Mouse (Mus musculus): ENCODE measurements around the gene Limch1.

The Limch1 gene

GRCm38 (mm10) chr5:67025581-67025980 lies 280.0 kb downstream of the Limch1 start:
- no peak for DNase-seq (ENCODE audit: low spot score in 2 of 2)

GRCm38 (mm10) chr5:67028786-67029185 lies 283.2 kb downstream of the Limch1 start:
- DNase-seq (ENCODE audit: low spot score in 2 of 2), result no peak

DNA sequence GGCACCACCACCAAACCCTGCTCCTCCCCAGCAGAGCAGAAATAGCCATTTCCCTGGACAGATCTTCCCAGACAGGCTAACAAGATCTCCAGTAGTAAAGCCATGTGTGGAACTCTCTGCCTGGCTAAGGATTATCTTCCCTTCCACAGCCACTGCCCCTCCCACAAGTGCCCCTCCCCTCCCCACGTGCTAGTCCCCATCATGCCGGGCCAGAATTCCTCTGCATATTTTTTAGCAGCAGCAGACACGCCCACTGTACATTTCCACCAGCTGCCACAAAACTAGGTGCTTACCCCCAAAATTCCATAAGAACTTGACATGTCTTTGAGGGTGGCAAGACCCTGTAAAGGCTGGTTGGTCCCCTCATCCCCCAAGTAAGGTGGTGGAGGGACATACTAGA lies 284.3 kb downstream of the Limch1 start:
- no peak for DNase-seq (ENCODE audit: low spot score in 2 of 2)

GRCm38 (mm10) chr5:67032601-67033000 lies 287.0 kb downstream of the Limch1 start:
- DNase-seq (ENCODE audit: low spot score in 2 of 2), result no peak

GRCm38 (mm10) chr5:67043932-67044331 lies 298.3 kb downstream of the Limch1 start:
- DNase-seq (ENCODE audit: low spot score in 2 of 2), result no peak

DNA sequence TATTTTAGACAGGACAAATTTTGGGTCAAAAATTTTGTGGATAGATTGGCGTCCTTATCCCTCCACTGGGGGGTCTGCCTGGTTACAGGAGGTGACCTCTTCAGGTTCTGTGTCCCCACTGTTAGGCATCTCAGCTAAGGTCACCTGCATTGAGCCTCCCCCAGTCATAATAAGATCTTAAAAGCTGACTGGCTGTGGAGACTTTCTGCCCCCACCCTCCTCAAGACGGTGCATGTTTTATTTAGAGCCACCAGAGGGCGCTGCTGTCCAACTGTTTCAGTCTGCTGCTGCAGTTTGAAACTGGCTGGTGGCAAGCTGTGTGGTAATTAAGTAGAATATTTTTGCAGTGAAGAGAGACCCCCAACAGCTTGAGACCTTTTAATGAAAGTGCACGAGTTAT lies 302.4 kb downstream of the Limch1 start:
- DNase-seq (ENCODE audit: low spot score in 2 of 2), result peak; percentile 40 to 44

DNA sequence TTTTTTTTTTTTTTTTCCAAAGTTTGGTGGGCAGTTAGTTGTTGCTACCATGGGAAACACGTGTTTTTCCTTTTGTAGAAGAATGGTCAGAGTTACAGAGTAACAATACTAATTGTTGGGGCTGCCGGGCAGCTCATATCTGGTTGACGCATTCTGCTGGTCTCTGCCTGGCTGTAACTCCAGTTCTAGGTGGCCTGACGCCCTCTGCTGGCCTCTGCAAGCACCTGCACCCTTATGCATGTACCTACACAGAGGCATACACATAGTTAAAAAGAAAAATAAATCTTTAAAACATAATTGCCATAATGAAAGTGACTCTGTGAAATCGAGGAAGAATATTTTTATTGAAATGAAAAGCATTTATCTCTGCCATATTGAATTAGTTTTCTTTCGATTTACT lies 312.2 kb downstream of the Limch1 start:
- DNase-seq (ENCODE audit: low spot score in 2 of 2), result no peak

DNA sequence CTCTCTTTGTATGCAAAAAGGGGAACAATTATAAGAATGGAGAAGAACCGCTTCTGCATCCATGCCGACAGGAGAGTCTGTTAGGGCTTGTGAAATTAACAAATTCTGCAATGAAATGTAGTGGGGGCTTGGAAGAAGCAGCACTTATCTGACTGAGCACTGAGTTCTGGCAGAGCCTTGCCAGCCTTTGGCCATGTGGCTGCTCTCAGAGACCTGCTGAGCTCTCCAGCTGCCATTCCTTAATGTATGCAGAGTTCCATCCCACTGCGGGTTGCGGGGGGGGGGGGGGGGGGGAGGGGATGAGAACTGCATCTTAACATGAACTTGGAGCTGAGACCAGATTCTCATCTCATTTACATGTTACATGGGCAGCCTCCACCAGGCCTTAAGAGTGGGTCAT lies 314.9 kb downstream of the Limch1 start:
- DNase-seq (ENCODE audit: low spot score in 2 of 2), result no peak

DNA sequence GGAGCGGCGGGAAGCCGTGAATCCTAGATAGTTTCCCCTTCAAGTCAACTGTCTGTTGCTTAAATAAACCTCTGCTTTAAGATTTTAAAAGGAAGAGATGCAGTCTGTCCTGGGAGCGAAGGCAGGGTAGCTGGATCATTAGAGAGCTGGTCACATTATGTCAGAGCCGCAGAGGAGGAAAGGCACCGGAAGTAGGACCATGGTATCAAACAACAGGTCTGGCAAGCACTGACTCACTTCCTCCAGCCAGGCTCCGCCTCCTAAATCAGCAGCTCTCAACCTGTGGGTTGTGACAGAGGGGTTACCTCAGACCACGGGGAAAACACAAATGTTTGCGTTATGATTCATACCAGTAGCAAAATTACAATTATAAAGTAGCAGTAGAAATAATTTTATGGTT lies 318.0 kb downstream of the Limch1 start:
- no peak for DNase-seq (ENCODE audit: low spot score in 2 of 2)

DNA sequence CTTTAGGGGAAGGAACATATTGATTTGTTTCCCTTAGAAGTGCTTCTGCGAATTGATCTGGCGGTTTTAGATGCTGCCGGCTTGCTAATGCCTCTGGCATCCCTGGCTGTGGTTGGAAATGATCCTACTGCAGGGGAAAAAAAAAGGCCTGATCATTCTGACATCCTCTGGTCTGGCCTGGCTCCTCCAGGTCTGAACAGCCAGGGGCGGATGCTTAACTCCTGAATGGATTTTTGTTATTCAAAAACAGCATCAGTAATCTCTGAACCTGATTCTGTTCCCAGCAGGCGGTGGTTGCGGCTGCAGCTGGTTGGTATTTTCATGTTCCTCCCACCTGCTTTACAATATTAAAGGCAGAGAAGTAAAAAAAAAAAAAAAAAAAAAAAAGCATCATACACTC lies 337.5 kb downstream of the Limch1 start:
- no peak for DNase-seq (ENCODE audit: low spot score in 2 of 2)

- DNase-seq (ENCODE audit: low spot score in 2 of 2), result no peak
Observed at GRCm38 (mm10) chr5:67090856-67091255, 345.2 kb downstream of the Limch1 start.

DNA sequence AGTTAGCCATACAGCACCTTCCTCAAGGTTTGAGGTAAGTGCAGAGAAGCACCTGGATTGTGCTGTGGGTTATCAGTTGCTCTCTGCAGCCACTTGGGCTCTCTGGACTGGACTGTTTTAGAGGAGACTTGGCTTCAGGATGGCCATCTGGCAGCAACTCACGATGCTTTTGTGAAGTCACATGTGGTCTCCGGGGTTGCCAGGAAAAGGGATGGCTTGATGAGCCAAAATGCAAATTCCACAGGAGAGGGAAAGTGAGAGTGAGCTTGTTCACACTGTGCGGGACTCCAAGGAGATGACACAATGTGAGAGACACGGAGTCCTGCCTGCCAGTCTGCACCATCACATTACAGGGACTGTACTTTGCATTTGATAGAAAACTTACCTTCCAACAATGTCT lies 346.1 kb downstream of the Limch1 start:
- DNase-seq (ENCODE audit: low spot score in 2 of 2), result no peak

GRCm38 (mm10) chr5:67093991-67094390 lies 348.4 kb downstream of the Limch1 start:
- no peak for DNase-seq (ENCODE audit: low spot score in 2 of 2)

GRCm38 (mm10) chr5:67095153-67095552 lies 349.5 kb downstream of the Limch1 start:
- DNase-seq (ENCODE audit: low spot score in 2 of 2), result no peak

- DNase-seq (ENCODE audit: low spot score in 2 of 2), result no peak
Observed at GRCm38 (mm10) chr5:67095651-67096377, 350.2 kb downstream of the Limch1 start.

DNA sequence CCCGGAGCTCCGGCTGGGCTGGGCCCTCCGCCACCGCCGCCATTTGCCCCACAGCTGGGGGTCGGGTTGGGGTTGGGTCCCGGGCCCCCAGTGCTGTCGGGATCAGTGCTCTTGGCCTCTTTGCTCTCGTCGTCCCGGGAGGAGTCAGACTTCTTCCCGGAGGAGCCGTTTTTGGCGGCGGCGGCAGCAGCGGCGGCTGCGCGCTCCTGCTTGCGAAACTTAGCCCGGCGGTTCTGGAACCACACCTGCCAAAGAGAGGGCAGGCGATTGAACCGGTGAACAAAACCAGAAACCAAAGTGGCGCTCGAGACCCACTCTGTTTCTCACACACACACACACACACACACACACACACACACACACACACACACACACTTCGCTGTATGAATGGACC lies 350.7 kb downstream of the Limch1 start:
- peak in 1 of 2 experiments; percentile 16 for DNase-seq (ENCODE audit: low spot score in 2 of 2)

DNA sequence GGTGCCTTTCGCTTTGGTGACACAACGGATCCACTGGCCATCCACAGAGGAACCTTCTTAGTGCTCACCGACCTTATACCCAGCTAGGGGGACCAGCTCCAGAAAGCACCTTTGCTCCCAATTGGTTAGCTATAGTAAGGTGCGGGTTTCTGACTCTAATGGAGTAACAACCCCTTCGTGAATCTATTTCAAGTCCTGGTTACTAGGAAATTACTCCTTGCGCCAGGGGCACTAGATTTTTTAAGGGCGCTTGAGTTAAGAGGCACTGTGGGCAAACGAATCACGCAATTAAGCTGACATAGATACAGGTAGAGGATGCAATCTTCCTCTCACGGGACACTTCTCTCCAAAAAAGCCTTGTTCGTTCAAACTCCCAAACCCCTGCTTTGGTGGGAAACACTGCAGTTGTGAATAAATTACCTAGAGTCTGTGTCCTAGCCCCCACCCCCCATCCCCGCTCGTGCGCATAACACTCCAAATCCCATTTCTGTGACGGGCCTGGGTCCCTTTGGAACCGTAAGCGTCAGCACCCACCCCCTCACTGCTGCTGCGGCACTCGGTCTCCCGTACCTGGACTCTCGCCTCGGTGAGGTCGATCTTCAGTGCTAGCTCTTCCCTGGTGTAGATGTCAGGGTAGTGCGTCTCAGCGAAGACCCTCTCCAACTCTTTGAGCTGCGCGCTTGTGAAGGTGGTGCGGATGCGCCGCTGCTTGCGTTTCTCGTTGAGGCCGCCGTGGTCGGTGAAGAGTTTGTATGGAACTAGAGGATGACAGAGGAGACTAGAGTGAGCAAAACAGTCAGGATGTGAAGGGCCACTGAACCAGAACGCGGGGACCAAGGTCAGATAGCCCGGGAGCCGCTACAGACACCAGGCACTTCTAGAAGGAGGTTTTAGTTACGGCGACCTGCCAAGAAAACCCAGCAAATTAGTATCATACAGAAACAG lies 351.8 kb downstream of the Limch1 start:
- no peak for DNase-seq (ENCODE audit: low spot score in 2 of 2)

DNA sequence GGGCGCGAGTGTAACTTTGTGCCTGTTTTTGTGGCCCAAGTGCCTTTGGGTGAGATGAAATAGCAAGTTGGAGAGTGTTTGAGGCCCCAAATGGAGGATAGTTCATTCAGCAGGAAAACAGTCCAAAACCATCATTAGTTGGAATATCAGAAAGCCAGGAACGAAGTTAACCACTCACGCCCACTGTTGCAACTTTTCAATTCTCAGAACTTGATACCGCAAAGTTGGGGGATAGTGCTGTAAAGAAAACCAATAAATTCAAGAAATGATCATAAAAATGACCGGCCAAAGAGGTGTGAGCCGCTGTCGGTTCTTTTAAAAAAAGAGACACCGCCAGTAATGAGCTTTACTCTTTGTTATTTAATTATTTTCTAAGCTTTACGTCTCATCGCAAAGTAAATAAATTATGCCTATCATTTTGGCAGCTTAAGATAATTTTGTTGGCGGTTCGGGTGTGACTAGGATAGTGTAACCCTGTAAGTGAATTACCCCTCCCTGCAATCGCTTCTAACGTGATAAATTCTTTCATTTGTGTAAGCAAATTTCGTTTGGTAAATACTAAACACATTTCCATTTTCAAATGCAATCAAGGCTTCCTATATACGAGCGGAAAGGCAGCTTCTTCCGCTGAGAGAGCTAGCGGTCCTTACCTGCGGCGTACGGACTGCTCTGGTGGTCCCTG lies 352.6 kb downstream of the Limch1 start:
- DNase-seq (ENCODE audit: low spot score in 2 of 2), result no peak

- DNase-seq (ENCODE audit: low spot score in 2 of 2), result no peak
Observed at GRCm38 (mm10) chr5:67098733-67099323, 353.2 kb downstream of the Limch1 start, which contains the start of gene Phox2b. TSS of gene Phox2b (minus strand) at chr5:67099301.

GRCm38 (mm10) chr5:67099393-67100271 lies 354.0 kb downstream of the Limch1 start:
- DNase-seq (ENCODE audit: low spot score in 2 of 2), result peak in 1 of 2 experiments; percentile 28

Measured in right cerebral cortex, adult 2 months (tissue).